Mouse (Mus musculus): ENCODE results near the gene Cpn2. TPM values are rescaled to one million over a fixed set of nuclear protein-coding genes. Genes with fewer than 3 reads are reported as not detected.

Gene Cpn2
- polyA plus RNA-seq, 1 experiment from 2014 or later, result not detected

DNA sequence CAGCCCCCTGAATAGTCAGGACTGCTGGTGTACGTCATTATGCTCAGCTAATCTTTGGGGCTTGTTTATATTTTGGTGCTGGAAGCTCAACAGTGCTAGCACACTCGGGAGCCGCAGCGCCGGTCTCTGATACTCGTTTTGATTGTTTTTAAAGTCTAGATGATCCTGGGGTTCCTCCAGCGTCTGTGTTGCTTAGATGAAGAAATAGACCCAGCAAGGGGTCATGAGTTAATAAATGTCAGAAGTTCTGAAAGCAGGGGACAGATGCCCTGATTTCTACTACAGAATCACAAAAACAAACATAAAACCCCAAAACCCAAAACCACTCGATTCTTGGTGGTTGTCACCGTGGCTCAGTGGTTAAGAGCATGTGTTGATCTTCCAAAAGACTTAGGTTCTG, 13.4 kb downstream of the Cpn2 start:
- no peaks in the 10 kb centered on the region for H3K9me3 ChIP-seq
- no peak for DNase-seq (ENCODE audit: low spot score)
- no peak overlapping the region for H3K4me3 ChIP-seq
- H3K36me3 ChIP-seq, result no peaks in the 10 kb centered on the region
- H3K27ac ChIP-seq, result no peak overlapping the region
- H3K27me3 ChIP-seq (ENCODE audit: insufficient read depth, poor library complexity, severe bottlenecking), result peaks cover 56% of the 10 kb centered on the region
- peaks cover 2% of the 10 kb centered on the region; the same call in 1 of the 2 replicates for H3K4me1 ChIP-seq (replicated peaks)
- 80% methylated on average over 9 of the region's 9 CpGs for WGBS

DNA sequence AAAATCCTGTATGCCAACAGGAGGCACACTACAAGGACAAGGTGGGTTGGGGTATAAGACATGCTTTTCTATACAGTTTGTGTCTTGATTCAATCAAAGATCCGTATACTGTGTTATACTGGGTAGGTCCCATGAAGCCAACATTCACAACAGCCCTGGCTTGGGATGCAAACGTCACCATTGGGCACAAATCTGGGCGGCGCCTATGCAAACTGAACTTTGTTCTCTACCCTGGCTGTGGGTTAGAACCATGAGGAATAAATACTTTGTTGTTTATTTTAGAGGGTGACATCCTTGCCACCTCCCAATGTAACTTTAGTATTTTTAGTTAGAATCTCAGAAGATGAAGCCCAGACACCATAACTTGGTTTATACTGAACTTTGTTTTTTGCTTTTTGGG, 13.9 kb downstream of the Cpn2 start:
- Histone ChIP-seq H3K4me3 (no peak overlapping the region), H3K27ac (no peak overlapping the region), H3K36me3 (no peaks in the 10 kb centered on the region), H3K9me3 (no peaks in the 10 kb centered on the region), H3K27me3 (ENCODE audit: insufficient read depth, poor library complexity, severe bottlenecking) (peaks cover 60% of the 10 kb centered on the region), H3K4me1 (replicated peaks) (peaks cover 2% of the 10 kb centered on the region; the same call in 1 of the 2 replicates)
- 89% methylated on average over 4 of the region's 4 CpGs for WGBS
- DNase-seq (ENCODE audit: low spot score), result no peak

DNA sequence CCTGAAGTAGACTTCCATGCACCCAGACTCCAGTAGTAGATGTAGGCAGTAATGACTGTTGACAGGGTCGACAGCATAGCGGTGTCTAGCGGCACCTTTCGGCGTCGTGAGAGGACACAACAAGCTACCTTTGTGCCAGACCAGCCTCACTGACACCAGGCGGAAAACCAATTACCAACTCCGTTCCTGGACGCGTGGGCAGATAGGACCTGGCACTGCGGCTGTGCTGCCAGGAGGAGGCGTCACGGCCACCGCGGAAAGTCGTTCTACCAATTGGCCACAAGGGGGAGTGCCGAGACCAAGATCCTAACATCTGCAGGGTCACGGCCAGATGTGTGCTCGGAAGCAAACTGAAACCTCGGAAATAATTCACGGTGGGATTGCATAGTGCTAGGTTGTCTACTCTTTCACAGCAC, 15.3 kb downstream of the Cpn2 start:
- 3% methylated on average over 21 of the region's 21 CpGs for WGBS
- Histone ChIP-seq H3K36me3 (no peaks in the 10 kb centered on the region), H3K27ac (no peak overlapping the region), H3K27me3 (ENCODE audit: insufficient read depth, poor library complexity, severe bottlenecking) (peaks cover 54% of the 10 kb centered on the region), H3K4me1 (replicated peaks) (peaks cover 2% of the 10 kb centered on the region; the same call in 1 of the 2 replicates), H3K9me3 (no peaks in the 10 kb centered on the region), H3K4me3 (peak overlapping the region; percentile 23; the same call in 1 of the 2 replicates)
- DNase-seq (ENCODE audit: low spot score), result peak; percentile 83

DNA sequence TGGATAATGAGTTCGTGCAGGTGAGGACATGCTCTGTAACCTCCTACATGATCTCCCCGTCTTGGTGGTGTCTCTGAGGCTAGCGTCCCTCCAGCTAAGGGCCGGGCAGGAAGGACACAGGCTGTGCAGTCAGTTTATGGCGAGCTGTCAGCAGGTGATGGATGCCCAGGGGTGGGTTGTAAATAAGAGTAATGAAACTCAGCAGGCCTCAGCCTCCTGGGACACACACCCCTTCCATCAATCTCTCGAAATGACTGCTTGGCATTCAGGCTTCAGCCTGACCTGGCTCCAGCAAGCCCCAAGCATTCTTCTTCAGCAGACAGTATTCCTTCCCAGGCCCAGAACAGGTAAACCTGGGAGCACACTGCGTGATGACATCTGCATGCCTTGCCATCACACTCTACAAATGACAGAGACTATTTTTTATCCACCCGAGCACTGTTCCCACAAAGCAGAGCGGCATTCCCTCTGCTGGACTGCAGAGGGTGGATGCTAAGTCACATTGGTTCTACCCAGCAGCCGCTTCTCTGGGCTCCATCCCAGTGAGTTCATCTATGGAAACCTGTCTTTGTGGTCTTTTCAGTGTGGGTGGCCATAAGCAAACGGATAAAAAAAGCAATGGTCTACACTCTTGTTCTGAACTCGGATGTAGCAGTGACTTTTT, 23.1 kb downstream of the Cpn2 start:
- H3K27me3 ChIP-seq (ENCODE audit: insufficient read depth, poor library complexity, severe bottlenecking), result peaks cover 43% of the 10 kb centered on the region
- H3K9me3 ChIP-seq, result no peaks in the 10 kb centered on the region
- no peak overlapping the region for H3K4me3 ChIP-seq
- H3K4me1 ChIP-seq (replicated peaks), result peaks cover 16% of the 10 kb centered on the region
- DNase-seq (ENCODE audit: low spot score), result no peak
- 71% methylated on average over 12 of the region's 12 CpGs for WGBS
- no peak overlapping the region for H3K27ac ChIP-seq
- H3K36me3 ChIP-seq, result no peaks in the 10 kb centered on the region

GRCm38 (mm10) chr16:30241623-30242022, 25.7 kb downstream of the Cpn2 start:
- WGBS, result 30% methylated on average over 2 of the region's 2 CpGs
- Histone ChIP-seq H3K27ac (no peak overlapping the region), H3K4me3 (no peak overlapping the region), H3K9me3 (no peaks in the 10 kb centered on the region), H3K4me1 (replicated peaks) (peaks cover 22% of the 10 kb centered on the region), H3K27me3 (ENCODE audit: insufficient read depth, poor library complexity, severe bottlenecking) (peaks cover 62% of the 10 kb centered on the region), H3K36me3 (no peaks in the 10 kb centered on the region)
- DNase-seq (ENCODE audit: low spot score), result no peak

DNA sequence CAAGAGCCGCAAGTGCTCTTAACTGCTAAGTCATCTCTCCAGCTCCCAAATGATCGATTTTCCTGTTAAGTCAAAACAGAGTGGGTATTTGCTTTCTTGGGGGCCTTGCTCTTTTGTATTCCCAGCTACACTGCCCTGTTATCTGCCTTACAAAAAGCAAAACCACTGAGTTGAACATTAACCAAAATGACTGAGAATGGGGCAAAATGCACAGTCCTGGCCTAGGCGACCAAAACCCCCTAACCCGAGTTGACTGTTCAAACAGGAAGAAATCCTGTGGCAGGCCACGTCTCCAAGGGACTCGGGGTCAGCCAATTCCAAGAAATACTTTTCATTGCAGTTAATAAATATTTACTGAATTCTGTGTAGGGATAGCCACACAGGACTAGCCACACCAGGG, 28.5 kb downstream of the Cpn2 start:
- Histone ChIP-seq H3K4me1 (replicated peaks) (peaks cover 44% of the 10 kb centered on the region), H3K27me3 (ENCODE audit: insufficient read depth, poor library complexity, severe bottlenecking) (peaks cover 91% of the 10 kb centered on the region)

GRCm38 (mm10) chr16:30236091-30236699, 31.1 kb downstream of the Cpn2 start:
- Histone ChIP-seq H3K4me3 (peak overlapping the region; percentile 52), H3K36me3 (no peaks in the 10 kb centered on the region), H3K27me3 (ENCODE audit: insufficient read depth, poor library complexity, severe bottlenecking) (peaks cover 100% of the 10 kb centered on the region), H3K4me1 (replicated peaks) (peaks cover 43% of the 10 kb centered on the region), H3K9me3 (no peaks in the 10 kb centered on the region), H3K27ac (peak overlapping the region; percentile 75)
- WGBS, result 3% methylated on average over 33 of the region's 33 CpGs
- DNase-seq (ENCODE audit: low spot score), result peak; percentile 88

More for the DNA sequence above, 28.5 kb downstream of the Cpn2 start:
- no peaks in the 10 kb centered on the region for H3K36me3 ChIP-seq
- DNase-seq (ENCODE audit: low spot score), result no peak
- WGBS, result 74% methylated on average over 6 of the region's 6 CpGs
- no peaks in the 10 kb centered on the region for H3K9me3 ChIP-seq
- no peak overlapping the region for H3K4me3 ChIP-seq
- H3K27ac ChIP-seq, result no peak overlapping the region

DNA sequence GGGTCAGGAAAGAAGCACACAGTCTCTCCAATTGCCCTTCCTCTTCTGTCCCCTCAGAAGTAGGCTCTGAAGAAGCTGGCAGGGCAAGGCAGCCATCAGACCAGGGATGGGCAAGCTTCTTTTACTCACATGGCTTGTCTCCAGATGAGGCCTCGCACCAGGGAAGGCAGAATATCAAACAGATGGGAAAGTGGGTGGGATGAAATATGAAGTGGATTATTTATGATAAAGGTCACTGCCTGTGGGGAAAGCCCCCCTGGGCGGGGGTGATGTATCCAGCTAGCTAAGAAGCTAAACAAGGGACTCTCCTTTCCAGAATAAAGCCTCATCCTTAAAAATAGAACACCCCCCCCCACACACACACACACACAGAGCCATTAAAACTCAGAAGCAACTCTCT, 31.7 kb downstream of the Cpn2 start:
- H3K27me3 ChIP-seq (ENCODE audit: insufficient read depth, poor library complexity, severe bottlenecking), result peaks cover 100% of the 10 kb centered on the region
- no peaks in the 10 kb centered on the region for H3K9me3 ChIP-seq
- H3K4me3 ChIP-seq, result no peak overlapping the region
- peaks cover 43% of the 10 kb centered on the region for H3K4me1 ChIP-seq (replicated peaks)
- WGBS, result 55% methylated on average over 2 of the region's 2 CpGs
- no peaks in the 10 kb centered on the region for H3K36me3 ChIP-seq
- DNase-seq (ENCODE audit: low spot score), result no peak
- H3K27ac ChIP-seq, result no peak overlapping the region

DNA sequence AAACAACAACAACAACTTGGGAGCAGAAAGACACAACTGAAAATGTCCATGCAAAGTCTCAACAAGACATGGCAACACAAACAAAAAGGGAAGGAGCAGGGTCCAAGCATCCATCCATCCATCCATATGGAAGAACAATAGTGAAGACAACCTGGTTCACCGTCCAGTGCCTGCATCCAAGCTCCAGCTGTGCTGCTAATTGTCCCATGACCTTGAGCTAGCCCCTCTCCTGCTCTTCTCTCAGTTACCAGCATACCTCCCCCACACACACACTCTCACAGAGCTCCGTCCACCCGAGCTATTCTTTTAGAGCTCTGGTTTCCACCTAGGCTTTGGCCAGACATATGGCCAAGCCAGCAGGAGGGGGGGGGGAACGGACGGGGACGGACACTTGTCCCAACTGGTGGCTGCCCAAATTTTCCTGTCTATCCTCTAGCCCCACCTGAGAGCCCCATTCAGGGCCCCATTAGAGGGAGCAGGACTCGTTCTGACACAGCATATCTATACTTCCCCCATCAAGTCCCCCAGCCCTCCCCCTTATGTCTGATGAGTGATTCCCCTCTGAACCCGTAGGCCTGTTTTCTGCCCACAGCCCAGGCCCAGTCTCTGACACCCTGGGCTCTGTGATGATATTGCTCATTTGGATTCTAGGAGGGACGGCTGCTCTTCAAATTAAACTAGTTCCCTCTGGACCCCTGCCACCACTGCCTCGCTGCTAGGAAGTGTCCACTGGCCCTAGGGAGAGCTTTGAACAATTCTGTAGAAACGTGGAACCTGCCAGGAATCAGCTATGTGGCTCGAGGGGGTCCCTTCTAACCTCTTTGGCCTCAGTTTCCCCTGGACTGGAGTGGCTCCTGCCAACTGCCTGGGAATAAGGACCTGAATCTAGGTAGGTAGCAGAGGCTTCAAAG, 32.4 kb downstream of the Cpn2 start:
- whole genome bisulfite sequencing, result 58% methylated on average over 12 of the region's 12 CpGs
- Histone ChIP-seq H3K36me3 (no peaks in the 10 kb centered on the region), H3K4me3 (no peak overlapping the region), H3K9me3 (no peaks in the 10 kb centered on the region), H3K4me1 (replicated peaks) (peaks cover 43% of the 10 kb centered on the region), H3K27ac (no peak overlapping the region), H3K27me3 (ENCODE audit: insufficient read depth, poor library complexity, severe bottlenecking) (peaks cover 100% of the 10 kb centered on the region)
- no peak for DNase-seq (ENCODE audit: low spot score)

- Histone ChIP-seq H3K9me3 (no peaks in the 10 kb centered on the region), H3K27me3 (ENCODE audit: insufficient read depth, poor library complexity, severe bottlenecking) (peaks cover 100% of the 10 kb centered on the region), H3K4me3 (no peak overlapping the region), H3K27ac (no peak overlapping the region), H3K36me3 (no peaks in the 10 kb centered on the region), H3K4me1 (replicated peaks) (peaks cover 43% of the 10 kb centered on the region)
- DNase-seq (ENCODE audit: low spot score), result no peak
- WGBS, result 50% methylated on average over 8 of the region's 8 CpGs
Measured at GRCm38 (mm10) chr16:30234077-30234476, 33.2 kb downstream of the Cpn2 start.

DNA sequence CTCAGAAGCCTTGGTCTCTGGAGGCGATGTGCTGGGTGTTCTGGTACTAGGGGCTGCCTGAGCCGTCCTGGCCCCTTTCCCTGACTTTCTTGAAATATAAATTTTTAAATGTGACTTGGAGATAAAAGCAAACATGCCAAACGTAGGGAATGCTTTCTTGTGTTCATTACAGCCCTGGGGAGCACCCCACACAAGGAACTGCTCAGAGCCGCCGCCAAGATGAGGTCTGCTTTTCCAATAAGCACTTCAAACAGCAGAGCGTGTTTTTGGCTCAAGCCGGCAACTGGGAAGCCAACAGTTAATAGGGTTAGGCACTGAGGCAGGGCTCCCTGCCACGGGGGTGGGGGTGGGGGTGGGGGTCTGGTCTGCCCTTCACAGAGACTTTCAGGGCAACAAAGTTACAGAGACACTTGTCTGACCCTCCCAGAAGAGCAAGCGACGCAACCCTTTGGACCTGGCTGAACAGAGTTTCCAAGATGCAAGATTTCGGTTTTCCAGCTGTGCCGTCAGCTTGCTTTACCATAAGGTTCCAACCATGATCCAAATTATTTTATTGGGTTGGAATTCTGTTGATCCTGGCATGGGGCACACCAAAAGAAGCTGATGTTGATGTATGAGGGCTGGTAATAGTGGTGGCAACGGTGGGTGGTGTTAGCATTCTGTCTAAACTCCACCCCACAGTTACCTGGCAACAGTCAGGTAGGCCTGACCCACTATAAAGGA, 35.3 kb downstream of the Cpn2 start:
- Histone ChIP-seq H3K4me1 (replicated peaks) (peaks cover 45% of the 10 kb centered on the region), H3K27me3 (ENCODE audit: insufficient read depth, poor library complexity, severe bottlenecking) (peaks cover 98% of the 10 kb centered on the region)
- DNase-seq (ENCODE audit: low spot score), result no peak

DNA sequence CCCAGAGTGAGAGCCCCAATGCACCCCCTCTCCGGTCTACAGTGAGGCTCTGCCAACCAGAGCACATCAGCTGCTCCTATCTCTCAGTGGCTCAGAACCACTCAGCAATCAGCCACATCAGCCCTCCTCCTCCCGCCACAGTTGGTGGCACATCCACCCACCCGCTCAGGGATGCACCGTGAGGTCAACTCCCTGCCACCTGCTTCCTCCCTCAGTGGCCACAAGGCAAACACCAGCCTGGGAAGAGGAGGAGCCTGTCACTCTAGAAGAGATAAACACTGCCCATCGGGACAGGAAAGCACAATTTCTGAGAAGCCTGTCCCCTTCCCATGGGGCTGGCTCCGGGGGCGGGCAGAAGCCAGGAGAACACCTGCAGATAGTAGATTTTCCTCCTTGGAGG, 39.9 kb downstream of the Cpn2 start:
- no peaks in the 10 kb centered on the region for H3K9me3 ChIP-seq
- 46% methylated on average over 7 of the region's 7 CpGs for WGBS
- H3K4me3 ChIP-seq, result no peak overlapping the region
- no peak overlapping the region for H3K27ac ChIP-seq
- no peak for DNase-seq (ENCODE audit: low spot score)
- no peaks in the 10 kb centered on the region for H3K36me3 ChIP-seq
- peaks cover 24% of the 10 kb centered on the region for H3K4me1 ChIP-seq (replicated peaks)
- H3K27me3 ChIP-seq (ENCODE audit: insufficient read depth, poor library complexity, severe bottlenecking), result peaks cover 96% of the 10 kb centered on the region

More for the DNA sequence above, 35.3 kb downstream of the Cpn2 start:
- Histone ChIP-seq H3K27ac (no peak overlapping the region), H3K9me3 (no peaks in the 10 kb centered on the region), H3K4me3 (no peak overlapping the region), H3K36me3 (no peaks in the 10 kb centered on the region)
- WGBS, result 39% methylated on average over 13 of the region's 13 CpGs
